Mouse (Mus musculus) CD4-positive, CD25-positive, alpha-beta regulatory T cell, adult 9 weeks (primary cell): ENCODE measurements around the gene Fbxl18. TPM values are rescaled to one million over a fixed set of nuclear protein-coding genes. Genes with fewer than 3 reads are reported as not detected.

ENCODE experiments used
- polyA plus RNA-seq: library from polyadenylated mRNA; unstranded; fragments of 100-300 nt; shearing (Covaris generic); gene quantifications from one replicate; pipeline ENCODE4 v1.2.1, GENCODE M21; 2017

The Fbxl18 gene
- 3.3 TPM for polyA plus RNA-seq

GRCm38 (mm10) chr5:142894918-142895613 lies at the start of gene Fbxl18:
Gene Fbxl18, minus strand, starts transcription at chr5:142895421.

GRCm38 (mm10) chr5:142906532-142907047 lies 11.4 kb upstream of the Fbxl18 start, which contains the start of gene Actb:
Gene Actb, minus strand, starts transcription at chr5:142906754.

DNA sequence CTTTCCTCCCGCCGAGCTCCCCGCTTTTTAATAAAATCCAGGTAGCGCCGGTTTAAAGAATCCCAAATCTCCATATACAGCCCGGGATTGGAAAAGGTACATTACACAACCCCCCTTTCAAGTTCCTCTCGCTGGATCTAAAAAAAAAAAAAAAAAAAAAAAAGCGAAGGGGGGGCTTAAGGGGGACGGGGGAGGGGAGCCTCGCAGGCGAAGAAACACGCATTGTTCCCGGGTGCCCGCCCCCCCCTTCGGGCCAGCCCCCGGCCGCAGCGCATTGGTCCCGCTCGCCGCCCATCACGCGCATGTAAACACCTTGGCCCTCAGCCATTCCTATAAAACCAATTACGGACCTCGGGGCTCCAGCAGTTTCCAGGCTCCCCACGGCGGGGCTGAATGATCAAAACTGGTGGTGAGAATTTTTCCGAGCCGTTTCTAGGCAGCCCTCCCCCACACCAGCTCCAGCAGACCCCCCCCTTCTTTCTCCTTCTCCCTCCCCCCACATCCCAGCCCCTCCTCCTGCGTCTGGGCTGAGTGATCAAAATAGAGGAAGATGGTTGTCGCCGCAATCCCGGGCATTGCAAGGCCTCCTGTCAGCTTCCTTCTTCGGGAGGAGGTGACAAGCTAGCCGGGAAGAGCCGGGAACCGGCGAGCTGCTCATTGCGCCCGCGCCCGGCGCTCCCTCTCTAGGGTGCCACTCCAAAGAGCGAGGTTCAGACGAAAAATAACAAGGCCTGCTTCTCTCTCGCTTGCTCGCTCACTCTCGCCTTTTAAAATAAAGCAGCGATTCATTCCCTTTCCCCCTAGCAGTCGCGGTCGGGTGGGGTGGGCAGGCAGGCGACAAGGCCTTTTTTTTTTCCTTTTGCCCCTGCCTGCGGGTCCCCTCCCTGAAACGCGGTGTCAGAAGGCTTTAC lies 77.4 kb downstream of the Fbxl18 start, which contains the start of gene Tnrc18:
Gene Tnrc18, minus strand, starts transcription at position 139 of the 911 bp plus-strand sequence.

Other genes with a start within 250 kb of the Fbxl18 start
- 0.57 TPM for gene Slc29a4, start 202.9 kb downstream of the Fbxl18 start, polyA plus RNA-seq
- 10.7 TPM for gene Tnrc18, start 77.8 kb downstream of the Fbxl18 start, polyA plus RNA-seq
- gene Actb, start 11.3 kb upstream of the Fbxl18 start, polyA plus RNA-seq, result 5,255 TPM
- not detected for gene Fscn1, start 64.9 kb upstream of the Fbxl18 start, polyA plus RNA-seq
- gene Rnf216, start 217.6 kb upstream of the Fbxl18 start, polyA plus RNA-seq, result 47.9 TPM